Mouse (Mus musculus): Measurements from ENCODE around the gene Slc6a18. TPM values are rescaled to one million over a fixed set of nuclear protein-coding genes. Genes with fewer than 3 reads are reported as not detected.
"Not testable (repeated sequence)": the region's sequence is repeated elsewhere in the genome, so short reads cannot be mapped to it uniquely, and the experiment has no call there.

Gene Slc6a18
- polyA plus RNA-seq, 1 experiment from 2014 or later, result not detected

GRCm38 (mm10) chr13:73709491-73709890 is 31.7 kb upstream of the Slc6a18 start:
- Histone ChIP-seq H3K27me3 (ENCODE audit: control insufficient read depth, insufficient read depth, low read length) (no peaks in the 10 kb centered on the region), H3K9ac (no peak overlapping the region), H3K9me3 (ENCODE audit: control insufficient read depth, low read length) (no peaks in the 10 kb centered on the region), H3K4me2 (replicated peaks) (no peak overlapping the region), H3K4me3 (replicated peaks; ENCODE audit: low read length) (no peak overlapping the region), H3K27ac (no peak overlapping the region), H3K36me3 (replicated peaks; ENCODE audit: control insufficient read depth, insufficient read depth) (no peaks in the 10 kb centered on the region), H3K4me1 (replicated peaks; ENCODE audit: control insufficient read depth, insufficient read depth, low read length) (no peaks in the 10 kb centered on the region)
- ATAC-seq (ENCODE audit: low FRiP score) (no peak), DNase-seq (ENCODE audit: low spot score) (no peak)
- WGBS, result 73% methylated on average over 6 of the region's 6 CpGs

- ATAC-seq (ENCODE audit: low FRiP score) (no peak), DNase-seq (ENCODE audit: low spot score) (no peak)
- no peak within 1 kb of the TSS for H3K9ac ChIP-seq
- no peaks in the 10 kb centered on the region for H3K4me1 ChIP-seq (replicated peaks; ENCODE audit: control insufficient read depth, insufficient read depth, low read length)
- H3K4me2 ChIP-seq (replicated peaks), result no peak within 1 kb of the TSS
- H3K36me3 ChIP-seq (replicated peaks; ENCODE audit: control insufficient read depth, insufficient read depth), result no peaks in the 10 kb centered on the region
- WGBS, result 63% methylated on average over 7 of the region's 7 CpGs
- H3K27ac ChIP-seq, result no peak within 1 kb of the TSS
- H3K9me3 ChIP-seq (ENCODE audit: control insufficient read depth, low read length), result no peaks in the 10 kb centered on the region
- H3K27me3 ChIP-seq (ENCODE audit: control insufficient read depth, insufficient read depth, low read length), result no peaks in the 10 kb centered on the region
- no peak within 1 kb of the TSS for H3K4me3 ChIP-seq (replicated peaks; ENCODE audit: low read length)
Measured at GRCm38 (mm10) chr13:73704694-73705325, 27.0 kb upstream of the Slc6a18 start, which contains the start of gene Slc6a19. Slc6a19 (minus strand) TSS chr13:73704865.

DNA sequence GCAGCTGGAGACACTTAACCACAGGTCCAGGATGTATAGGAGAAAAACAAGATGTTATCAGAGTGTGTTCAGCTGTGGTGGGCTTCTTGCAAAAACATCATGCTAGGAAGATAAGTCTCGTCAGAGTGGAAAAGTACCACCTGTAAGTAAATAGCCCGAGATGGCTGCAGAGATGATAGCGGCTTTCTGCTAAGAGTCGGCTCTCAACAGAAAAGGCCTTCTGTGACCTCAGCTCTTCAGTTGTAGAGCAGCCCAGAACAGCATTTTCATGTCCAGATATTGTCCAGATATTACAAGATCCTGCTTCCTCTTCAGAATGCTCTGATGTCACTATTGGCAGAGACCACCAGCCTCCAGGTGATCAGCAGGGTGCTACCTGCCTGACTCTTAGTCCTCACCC is 25.7 kb upstream of the Slc6a18 start:
- not testable (repeated sequence) for ATAC-seq (ENCODE audit: low FRiP score); H3K36me3 ChIP-seq (replicated peaks; ENCODE audit: control insufficient read depth, insufficient read depth); H3K27ac ChIP-seq; H3K9ac ChIP-seq; H3K27me3 ChIP-seq (ENCODE audit: control insufficient read depth, insufficient read depth, low read length); H3K4me2 ChIP-seq (replicated peaks); H3K9me3 ChIP-seq (ENCODE audit: control insufficient read depth, low read length); H3K4me3 ChIP-seq (replicated peaks; ENCODE audit: low read length); DNase-seq (ENCODE audit: low spot score); H3K4me1 ChIP-seq (replicated peaks; ENCODE audit: control insufficient read depth, insufficient read depth, low read length)
- WGBS, result 87% methylated on average over 4 of the region's 4 CpGs

DNA sequence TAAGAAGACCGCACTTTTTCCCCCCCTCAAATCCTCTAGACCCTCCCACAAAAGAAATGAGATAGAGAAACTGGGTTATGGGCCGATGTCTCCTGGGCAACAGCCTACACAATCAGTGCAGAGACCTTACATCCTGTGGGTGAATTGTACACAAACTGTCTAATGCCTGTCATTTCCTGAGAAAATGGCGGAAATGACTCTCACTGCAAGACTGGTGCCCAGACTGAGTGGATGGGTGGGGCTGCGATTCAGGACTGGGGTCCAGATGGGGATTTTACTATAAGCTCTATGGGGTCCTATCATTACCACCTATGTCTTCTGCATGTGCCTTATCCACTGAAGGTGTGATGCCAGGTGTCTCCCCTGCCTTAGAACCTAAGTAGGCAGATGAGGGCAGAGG is 25.0 kb upstream of the Slc6a18 start:
- no peak for ATAC-seq (ENCODE audit: low FRiP score)

DNA sequence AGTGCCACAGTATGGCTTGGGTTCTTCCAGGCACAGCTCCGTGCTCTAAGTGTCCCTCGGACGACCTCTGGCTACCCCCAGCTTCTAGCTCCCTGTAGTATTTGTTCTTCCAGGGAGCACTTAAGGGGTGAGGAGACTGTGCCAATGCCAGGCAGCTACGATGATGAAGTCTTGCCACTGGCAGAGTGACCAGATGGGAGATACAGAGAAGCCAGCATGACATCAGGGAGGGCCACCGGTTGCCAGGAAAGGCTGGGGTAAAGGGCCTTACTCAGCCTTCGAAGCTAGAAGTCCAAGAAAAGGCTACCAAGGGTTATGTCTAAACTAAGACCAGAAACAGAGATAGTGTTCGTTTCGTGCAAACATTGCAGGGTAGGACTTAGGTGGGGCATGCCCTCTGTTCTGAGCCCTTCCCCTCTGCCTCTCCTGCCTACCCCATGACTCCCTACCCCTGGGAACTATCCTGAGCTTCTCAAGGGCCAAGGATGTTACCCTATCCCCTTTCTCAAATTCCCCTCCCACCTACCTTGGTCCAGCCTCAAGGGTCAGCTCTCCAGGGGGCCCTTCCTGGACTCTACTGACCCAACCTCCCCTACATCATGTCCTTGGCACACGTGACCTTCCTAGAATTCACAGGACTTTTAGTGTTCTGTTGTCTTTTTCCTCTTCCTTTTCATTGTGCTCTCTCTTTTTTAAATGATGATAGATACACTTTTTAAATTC is 23.5 kb upstream of the Slc6a18 start:
- Histone ChIP-seq H3K4me3 (replicated peaks; ENCODE audit: low read length) (no peak overlapping the region), H3K4me2 (replicated peaks) (no peak overlapping the region), H3K9ac (no peak overlapping the region), H3K27ac (no peak overlapping the region), H3K4me1 (replicated peaks; ENCODE audit: control insufficient read depth, insufficient read depth, low read length) (no peaks in the 10 kb centered on the region), H3K9me3 (ENCODE audit: control insufficient read depth, low read length) (no peaks in the 10 kb centered on the region), H3K27me3 (ENCODE audit: control insufficient read depth, insufficient read depth, low read length) (no peaks in the 10 kb centered on the region), H3K36me3 (replicated peaks; ENCODE audit: control insufficient read depth, insufficient read depth) (no peaks in the 10 kb centered on the region)
- no peak for DNase-seq (ENCODE audit: low spot score)
- WGBS, result 88% methylated on average over 9 of the region's 9 CpGs
- ATAC-seq (ENCODE audit: low FRiP score), result no peak

More for the DNA sequence above, 25.0 kb upstream of the Slc6a18 start:
- Histone ChIP-seq H3K27ac (no peak overlapping the region), H3K36me3 (replicated peaks; ENCODE audit: control insufficient read depth, insufficient read depth) (no peaks in the 10 kb centered on the region), H3K4me3 (replicated peaks; ENCODE audit: low read length) (no peak overlapping the region), H3K4me2 (replicated peaks) (no peak overlapping the region), H3K9ac (no peak overlapping the region), H3K4me1 (replicated peaks; ENCODE audit: control insufficient read depth, insufficient read depth, low read length) (no peaks in the 10 kb centered on the region), H3K9me3 (ENCODE audit: control insufficient read depth, low read length) (no peaks in the 10 kb centered on the region), H3K27me3 (ENCODE audit: control insufficient read depth, insufficient read depth, low read length) (no peaks in the 10 kb centered on the region)
- no peak for DNase-seq (ENCODE audit: low spot score)
- WGBS, result 91% methylated on average over 4 of the region's 4 CpGs

DNA sequence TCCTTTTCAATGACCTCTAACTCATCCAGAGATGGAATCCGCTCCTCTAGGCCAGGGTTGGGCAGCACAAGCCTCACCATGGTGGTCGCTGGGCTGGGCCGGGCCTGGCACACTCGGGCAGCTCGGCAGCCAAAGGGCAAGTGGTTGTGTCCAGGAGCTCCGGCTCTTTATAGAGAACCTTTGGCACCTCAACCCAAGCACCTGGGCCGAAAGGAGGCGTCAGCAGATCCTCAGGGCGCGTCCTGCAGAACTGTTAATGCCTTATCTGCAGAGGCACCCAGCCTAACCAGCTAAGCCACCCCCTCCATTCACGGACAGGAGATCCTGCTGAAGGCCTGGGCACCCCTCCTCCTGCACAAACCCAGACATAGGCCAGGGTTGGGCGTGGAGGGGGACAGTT is 22.7 kb upstream of the Slc6a18 start:
- 87% methylated on average over 12 of the region's 12 CpGs for WGBS

GRCm38 (mm10) chr13:73699714-73700113 is 21.9 kb upstream of the Slc6a18 start:
- Histone ChIP-seq H3K36me3 (replicated peaks; ENCODE audit: control insufficient read depth, insufficient read depth) (no peaks in the 10 kb centered on the region), H3K9ac (no peak overlapping the region), H3K4me1 (replicated peaks; ENCODE audit: control insufficient read depth, insufficient read depth, low read length) (no peaks in the 10 kb centered on the region), H3K4me3 (replicated peaks; ENCODE audit: low read length) (no peak overlapping the region), H3K27me3 (ENCODE audit: control insufficient read depth, insufficient read depth, low read length) (no peaks in the 10 kb centered on the region), H3K27ac (no peak overlapping the region), H3K9me3 (ENCODE audit: control insufficient read depth, low read length) (no peaks in the 10 kb centered on the region), H3K4me2 (replicated peaks) (no peak overlapping the region)
- no peak for ATAC-seq (ENCODE audit: low FRiP score)
- no peak for DNase-seq (ENCODE audit: low spot score)
- 92% methylated on average over 6 of the region's 6 CpGs for WGBS

More for the DNA sequence above, 22.7 kb upstream of the Slc6a18 start:
- no peak overlapping the region for H3K4me3 ChIP-seq (replicated peaks; ENCODE audit: low read length)
- H3K4me2 ChIP-seq (replicated peaks), result no peak overlapping the region
- no peaks in the 10 kb centered on the region for H3K27me3 ChIP-seq (ENCODE audit: control insufficient read depth, insufficient read depth, low read length)
- no peaks in the 10 kb centered on the region for H3K9me3 ChIP-seq (ENCODE audit: control insufficient read depth, low read length)
- no peak overlapping the region for H3K27ac ChIP-seq
- H3K36me3 ChIP-seq (replicated peaks; ENCODE audit: control insufficient read depth, insufficient read depth), result no peaks in the 10 kb centered on the region
- H3K9ac ChIP-seq, result no peak overlapping the region
- no peaks in the 10 kb centered on the region for H3K4me1 ChIP-seq (replicated peaks; ENCODE audit: control insufficient read depth, insufficient read depth, low read length)
- DNase-seq (ENCODE audit: low spot score) (no peak), ATAC-seq (ENCODE audit: low FRiP score) (no peak)

DNA sequence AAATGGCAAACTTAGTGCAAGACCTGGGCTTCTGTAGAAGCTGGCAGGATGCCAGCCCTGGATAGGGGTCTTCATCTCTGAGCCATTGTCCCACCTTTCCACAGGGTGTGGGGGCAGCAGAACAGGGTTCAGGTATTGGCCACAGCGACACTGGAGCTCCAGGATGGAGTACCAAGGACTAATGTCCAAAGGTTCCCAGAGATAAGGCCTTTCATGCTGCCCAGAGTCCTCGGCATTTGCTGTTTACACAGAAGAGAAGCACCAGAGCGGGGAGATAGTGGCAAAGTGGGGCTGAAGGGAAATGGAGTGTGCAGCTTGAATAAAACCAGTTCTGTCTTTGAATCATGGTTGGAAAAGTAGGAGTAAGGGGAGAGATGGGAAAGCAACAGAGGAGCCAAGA is 18.7 kb upstream of the Slc6a18 start:
- DNase-seq (ENCODE audit: low spot score) (no peak), ATAC-seq (ENCODE audit: low FRiP score) (no peak)
- Histone ChIP-seq H3K27ac (no peak overlapping the region), H3K4me2 (replicated peaks) (no peak overlapping the region), H3K4me1 (replicated peaks; ENCODE audit: control insufficient read depth, insufficient read depth, low read length) (no peaks in the 10 kb centered on the region), H3K36me3 (replicated peaks; ENCODE audit: control insufficient read depth, insufficient read depth) (no peaks in the 10 kb centered on the region), H3K9ac (no peak overlapping the region), H3K9me3 (ENCODE audit: control insufficient read depth, low read length) (no peaks in the 10 kb centered on the region), H3K4me3 (replicated peaks; ENCODE audit: low read length) (no peak overlapping the region), H3K27me3 (ENCODE audit: control insufficient read depth, insufficient read depth, low read length) (no peaks in the 10 kb centered on the region)
- 85% methylated on average over 3 of the region's 3 CpGs for WGBS

GRCm38 (mm10) chr13:73694972-73695371 is 17.1 kb upstream of the Slc6a18 start:
- Histone ChIP-seq H3K4me2 (replicated peaks) (no peak overlapping the region), H3K9me3 (ENCODE audit: control insufficient read depth, low read length) (no peaks in the 10 kb centered on the region), H3K9ac (no peak overlapping the region), H3K4me3 (replicated peaks; ENCODE audit: low read length) (no peak overlapping the region), H3K27me3 (ENCODE audit: control insufficient read depth, insufficient read depth, low read length) (no peaks in the 10 kb centered on the region), H3K27ac (no peak overlapping the region), H3K36me3 (replicated peaks; ENCODE audit: control insufficient read depth, insufficient read depth) (no peaks in the 10 kb centered on the region), H3K4me1 (replicated peaks; ENCODE audit: control insufficient read depth, insufficient read depth, low read length) (no peaks in the 10 kb centered on the region)
- ATAC-seq (ENCODE audit: low FRiP score), result no peak
- WGBS, result 100% methylated on average over 1 of the region's 1 CpGs
- no peak for DNase-seq (ENCODE audit: low spot score)
